Mouse (Mus musculus) liver, adult 2 months (tissue): ENCODE data around the gene Fam240a.

Experiments
- CTCF ChIP-seq: fragments of 200-500 bp; IDR thresholded peaks from 2 replicates; pipeline ENCODE4 v1.5.1; 2011; ENCODE audit warnings: low read depth, low read length, control low read depth
- POLR2A ChIP-seq: fragments of 200-500 bp; IDR thresholded peaks from 2 replicates; pipeline ENCODE4 v1.6.1; 2011; ENCODE audit warnings: low read length, control low read depth; ENCODE audit not compliant: insufficient read depth; ENCODE audit errors: extremely low read depth

DNA sequence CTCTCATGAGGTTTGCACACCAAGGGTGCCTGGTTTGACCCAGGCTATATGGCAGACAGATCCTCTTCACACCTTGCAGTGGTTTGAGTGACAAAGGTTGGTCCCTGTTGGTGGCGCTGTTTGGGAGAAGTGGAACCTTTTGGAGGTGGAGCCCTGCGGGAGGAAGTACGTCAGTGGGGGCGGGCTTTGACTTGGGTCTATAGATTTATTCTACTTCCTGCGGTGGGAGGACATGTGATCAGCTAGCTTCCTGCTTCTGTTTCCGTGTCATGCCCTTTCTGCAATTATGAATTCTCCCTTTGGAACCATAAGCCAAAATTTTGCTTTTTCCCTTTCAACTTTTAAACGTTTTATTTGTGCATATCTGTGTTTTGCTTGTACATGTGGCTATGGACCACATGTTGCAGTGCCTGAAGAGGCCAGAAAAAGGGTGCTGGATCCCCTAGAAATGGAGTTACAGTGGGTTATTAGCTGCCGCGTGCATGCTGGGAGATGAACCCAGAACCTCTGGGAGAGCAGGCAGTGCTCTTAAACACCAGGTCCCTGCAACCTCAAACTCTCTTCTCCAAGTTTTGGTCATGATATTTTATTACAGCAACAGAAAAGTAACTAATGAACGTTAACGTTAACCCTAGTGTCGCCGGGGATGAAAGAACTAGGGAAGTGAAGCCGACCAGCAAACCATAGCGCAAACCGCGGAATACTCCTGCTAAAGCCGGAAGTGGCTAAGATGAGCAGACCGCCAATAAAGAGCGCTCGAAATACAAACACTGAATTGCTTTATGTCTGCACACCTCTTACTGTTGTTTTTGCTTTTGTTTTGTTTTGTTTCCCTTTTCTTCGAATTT is 48.6 kb upstream of the Fam240a start:
- TF ChIP-seq POLR2A (no peak), CTCF (no peak)
